Mouse (Mus musculus) brain, embryonic 18.5 days (tissue): ENCODE data around the gene Mettl7a3.
"Not testable (repeated sequence)": the region's sequence is repeated elsewhere in the genome, so short reads cannot be mapped to it uniquely, and the experiment has no call there.

ENCODE experiments used
- DNase-seq: peaks from one replicate; pipeline ENCODE4 v3.0.0-alpha.2; 2012; ENCODE audit warnings: low read depth, low spot score

Gene Mettl7a3

DNA sequence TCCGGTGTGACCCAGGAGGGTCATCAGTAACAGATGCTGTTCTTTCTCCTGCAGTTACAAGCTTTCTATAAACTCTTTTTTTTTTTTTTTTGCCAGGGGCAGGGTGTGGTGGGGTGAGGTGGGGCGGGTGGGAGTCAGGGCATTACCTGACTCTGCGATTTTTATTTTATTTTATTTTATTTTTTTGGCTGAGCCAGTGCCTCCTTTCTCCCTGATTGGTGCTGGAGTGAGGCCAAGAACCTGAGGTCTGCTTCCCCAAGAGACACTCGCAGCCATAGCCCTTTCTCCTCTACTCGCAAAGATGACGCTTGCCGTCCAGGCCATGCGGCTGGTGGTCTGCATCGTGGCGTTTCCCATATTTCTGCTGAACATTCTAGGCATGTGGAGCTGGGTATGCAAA is at the start of gene Mettl7a3:
Gene Mettl7a3, plus strand, starts transcription at position 301 of the 400 bp plus-strand sequence.
- no peak for DNase-seq

DNA sequence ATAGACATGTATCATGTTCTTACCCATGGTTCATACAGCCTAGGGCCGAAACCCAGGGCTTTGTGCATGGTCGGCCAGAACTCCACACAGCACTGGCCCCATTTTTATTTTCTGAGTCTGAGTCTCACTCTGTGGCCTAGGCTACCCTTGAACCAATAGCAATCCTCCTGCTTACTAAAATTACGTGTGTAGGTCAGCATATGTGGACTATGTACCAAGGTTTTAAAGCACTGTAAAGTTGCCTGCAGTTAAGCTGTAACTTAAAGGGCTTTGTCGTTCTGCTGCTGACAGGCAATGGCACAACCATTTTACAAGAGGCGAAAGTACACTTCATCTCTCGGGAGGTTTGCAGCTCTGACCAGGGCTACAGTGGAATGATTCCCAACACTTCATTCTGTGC is 45.7 kb upstream of the Mettl7a3 start:
- no peak for DNase-seq

DNA sequence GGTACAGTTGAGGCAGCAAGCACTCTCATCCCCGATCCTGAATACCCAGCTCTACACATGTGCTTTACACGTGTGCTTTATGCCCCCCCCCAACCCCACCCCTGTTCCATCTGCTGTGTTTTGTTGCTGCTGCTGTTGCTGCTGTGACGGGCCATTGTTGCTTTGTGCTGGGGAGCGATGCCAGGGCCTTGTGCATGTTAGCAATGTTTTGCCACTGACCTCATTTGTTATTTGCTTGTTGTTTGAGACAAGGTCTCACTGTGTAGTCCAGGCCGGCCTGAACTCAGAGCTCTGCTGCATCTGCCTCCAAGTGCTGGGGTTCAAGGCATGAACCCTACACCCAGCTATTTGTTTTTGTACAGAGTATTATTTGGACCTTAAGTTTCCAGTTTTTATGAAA is 43.9 kb upstream of the Mettl7a3 start:
- no peak for DNase-seq

DNA sequence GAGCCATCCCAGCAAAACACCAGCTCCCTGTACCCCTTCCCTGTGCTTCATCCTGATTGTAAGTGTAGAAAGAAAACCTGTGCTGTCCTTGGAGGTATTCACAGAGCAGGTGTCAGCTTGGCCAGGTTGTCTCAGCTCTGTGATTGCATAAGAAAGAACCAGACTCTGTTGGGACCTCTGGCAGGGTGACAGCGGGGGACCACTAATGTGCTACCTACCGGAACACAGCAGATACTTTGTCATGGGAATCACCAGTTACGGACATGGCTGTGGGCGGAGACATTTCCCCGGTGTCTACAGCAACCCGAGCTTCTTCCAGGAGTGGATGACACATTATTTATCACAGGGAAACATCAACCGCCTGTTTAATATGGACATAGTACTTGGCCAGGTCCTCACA is 42.4 kb upstream of the Mettl7a3 start:
- DNase-seq, result no peak

DNA sequence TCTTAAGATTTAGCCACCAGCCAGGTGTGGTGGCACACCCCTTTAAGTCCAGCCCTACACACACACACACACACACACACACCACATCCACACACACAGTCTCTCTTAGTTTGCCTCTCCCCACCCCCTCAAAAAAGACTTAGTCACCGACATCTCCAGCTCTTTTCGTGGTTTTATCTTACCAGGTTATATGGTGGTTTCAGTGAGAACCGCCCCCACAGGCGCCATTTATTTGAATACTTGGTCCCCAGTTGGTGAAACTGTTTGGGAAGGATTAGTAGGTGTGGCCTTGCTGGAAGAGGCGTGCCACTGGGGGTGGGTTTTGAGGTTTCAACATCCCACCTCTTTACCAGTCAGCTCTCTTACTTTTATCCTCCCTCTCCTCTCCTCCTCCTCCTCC is 36.9 kb upstream of the Mettl7a3 start:
- no peak for DNase-seq

DNA sequence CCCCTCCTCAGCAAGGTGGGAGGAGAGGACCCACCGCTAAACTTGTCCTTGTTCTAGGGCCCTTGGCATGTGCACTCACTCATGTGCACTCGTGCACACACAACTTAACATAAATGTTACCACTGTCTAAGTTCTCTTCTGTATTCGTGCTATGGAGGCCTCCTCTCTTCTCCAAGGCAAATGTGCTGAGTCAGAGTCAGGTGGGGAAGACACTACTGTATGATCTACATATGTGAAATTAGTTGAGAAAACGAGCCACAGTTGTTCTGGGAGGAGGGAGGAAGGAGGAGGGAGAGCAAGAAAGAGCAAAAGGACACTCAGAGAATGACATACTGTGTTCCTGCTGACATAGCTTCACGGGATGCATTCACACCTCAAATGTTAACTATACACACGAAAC is 34.2 kb upstream of the Mettl7a3 start:
- no peak for DNase-seq

DNA sequence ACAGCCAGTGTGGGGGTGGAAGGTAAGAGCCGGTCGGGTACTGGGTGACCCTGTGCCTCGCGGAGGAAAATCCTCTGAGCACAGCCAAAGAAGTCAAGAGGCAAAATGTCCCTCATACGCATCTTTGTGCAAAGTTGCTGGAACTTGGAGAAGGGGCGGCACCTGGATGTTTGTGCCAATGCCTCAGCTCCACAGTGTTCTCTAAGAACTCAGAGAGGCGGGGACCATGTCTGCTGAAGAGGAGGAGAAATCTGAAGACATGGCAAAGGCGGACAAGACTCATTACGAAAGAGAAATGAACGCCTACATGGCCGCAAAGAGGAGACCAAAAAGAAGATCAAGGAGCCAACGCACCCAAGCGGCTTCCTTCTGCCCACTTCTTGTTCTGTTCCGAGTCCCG is 33.2 kb upstream of the Mettl7a3 start:
- DNase-seq, result no peak

DNA sequence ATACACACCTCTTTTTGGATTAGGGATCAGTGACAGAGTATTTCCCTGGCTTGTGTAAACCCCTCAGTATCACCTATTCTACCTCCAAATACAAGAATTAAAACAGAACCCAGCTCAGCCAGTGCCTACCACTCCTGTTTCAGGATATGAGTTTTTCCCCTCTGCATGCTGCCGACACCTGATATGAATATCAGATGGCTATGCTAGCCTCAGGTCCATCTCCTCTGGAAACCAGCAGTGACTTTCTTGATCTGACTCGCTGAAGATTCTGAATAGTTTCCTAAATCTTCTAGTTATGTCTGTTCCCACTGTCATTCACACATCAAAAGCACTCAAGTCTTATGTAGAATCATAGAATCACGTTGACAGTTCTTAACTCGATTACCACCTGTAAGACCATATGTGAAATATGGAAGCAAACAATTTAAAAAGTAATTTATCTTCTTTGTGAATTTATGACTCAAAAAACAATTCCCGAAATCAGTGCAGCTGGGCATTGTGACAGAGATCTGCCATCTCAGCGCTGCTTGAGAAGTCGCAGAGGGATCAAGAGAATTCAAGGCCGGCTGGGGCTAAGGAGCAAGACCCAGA is 31.2 kb upstream of the Mettl7a3 start:
- DNase-seq, result no peak

DNA sequence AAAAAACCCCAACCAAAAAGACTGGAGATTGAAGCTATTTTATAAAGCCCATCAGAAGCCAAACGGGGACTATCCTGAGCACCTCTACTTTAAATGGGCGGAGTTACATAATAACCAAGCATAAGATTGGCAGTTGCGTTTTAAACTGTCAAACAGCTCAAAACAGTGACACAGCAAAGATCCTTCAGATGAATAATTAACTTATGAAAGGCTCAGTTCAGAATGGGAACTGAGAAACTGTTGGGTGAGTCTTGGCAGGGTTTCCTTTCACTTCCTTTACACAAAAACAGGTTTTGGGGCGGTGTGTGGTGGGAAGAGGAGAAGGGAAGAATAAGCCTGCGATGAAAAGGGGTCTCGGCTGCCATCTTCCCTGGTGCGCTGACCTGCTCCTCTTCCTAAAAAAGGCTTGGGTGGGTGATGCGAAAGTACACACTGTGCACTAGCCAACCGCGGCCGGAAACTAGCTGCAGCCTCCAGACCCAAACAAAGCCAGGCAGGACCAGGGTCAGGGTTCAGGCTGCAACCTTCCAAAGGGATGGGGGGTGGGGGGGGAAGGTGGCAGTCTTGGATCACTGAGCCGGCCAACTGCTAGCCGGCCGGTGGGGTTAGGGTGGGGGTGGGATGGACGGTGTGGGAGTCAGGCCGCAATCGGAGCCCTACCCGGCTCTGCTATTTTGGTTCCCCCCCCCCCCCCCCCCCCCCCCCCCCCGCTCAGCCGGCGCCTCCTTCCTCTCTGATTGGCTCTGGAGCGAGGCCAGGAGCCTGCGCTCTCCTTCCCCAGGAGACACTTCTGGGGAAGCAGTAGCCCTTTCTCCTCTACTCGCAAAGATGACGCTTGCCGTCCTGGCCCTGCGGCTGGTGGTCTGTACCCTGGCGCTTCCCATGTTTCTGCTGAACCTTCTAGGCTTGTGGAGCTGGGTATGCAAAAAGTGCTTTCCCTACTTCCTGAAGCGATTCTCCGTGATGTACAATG is 30.4 kb upstream of the Mettl7a3 start, which contains the start of gene Mettl7a1:
Gene Mettl7a1, plus strand, starts transcription at position 122 of the 973 bp plus-strand sequence.
- peak; percentile 65 for DNase-seq

DNA sequence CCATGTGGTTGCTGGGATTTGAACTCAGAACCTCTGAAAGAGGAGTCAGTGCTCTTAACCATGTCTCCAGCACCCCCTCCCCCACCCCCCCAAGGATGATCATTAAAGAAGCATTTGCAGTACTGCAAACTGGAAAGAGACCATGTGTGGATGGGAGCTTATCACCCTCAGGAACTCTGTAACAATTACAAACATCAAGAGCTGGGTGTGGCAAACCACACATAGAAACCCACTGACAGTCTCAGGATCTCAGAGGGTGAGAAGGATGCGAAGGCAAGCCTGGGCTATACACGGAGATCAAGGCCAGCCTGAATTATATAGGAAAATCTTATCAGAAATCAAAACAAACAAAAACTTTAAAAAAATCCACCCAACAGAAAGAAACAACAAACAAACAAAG is 28.5 kb upstream of the Mettl7a3 start:
- no peak for DNase-seq

DNA sequence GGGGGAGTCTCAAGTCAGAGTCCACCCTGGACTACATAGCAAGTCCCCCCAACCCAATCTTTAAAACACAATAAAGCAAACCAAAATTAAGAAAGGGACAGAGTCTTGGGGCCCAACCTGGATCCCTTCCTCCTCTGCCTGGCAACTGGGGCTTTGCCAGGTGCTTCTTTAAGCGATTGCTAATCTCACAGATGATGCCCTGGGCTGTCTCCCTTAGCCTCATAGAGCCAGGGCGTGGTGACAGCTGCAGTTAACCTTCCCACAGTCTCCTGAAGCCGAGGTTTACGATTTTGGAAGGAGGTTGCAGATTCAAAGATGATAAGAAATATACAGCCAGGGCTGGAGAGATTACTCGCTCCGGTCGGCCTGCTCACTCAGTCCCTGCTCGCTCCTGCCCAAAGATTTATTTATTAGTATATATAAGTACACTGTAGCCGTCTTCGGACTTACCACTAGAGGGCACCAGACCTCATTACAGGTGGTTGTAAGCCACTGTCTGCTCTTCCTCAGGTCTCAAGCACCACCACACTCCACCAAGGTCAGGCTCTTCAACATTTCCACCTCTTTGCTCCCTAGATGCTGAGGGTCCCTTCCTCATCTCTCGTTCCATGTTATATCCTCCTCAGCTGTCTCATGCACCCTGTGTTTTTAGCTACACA is 27.2 kb upstream of the Mettl7a3 start:
- DNase-seq, result not testable (repeated sequence)

DNA sequence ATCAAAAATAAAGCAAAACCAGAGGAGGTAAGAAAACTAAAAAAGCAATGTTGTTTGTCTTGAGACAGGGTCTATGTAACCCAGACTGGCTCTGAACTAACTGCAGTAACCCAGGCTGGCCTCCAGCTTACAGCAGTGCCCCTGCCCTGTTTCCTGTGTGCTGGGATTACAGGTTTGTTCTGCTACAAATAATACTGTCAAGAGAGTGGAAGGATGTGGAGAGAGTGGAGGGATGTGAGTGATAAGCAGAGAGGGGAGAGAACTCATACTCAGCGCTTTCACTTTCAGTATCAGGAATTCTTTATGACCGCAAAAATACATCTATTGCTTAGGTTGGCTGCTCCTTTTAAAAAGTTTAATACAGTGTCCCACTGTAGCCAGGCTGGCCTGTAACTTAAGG is 22.4 kb upstream of the Mettl7a3 start:
- DNase-seq, result no peak

DNA sequence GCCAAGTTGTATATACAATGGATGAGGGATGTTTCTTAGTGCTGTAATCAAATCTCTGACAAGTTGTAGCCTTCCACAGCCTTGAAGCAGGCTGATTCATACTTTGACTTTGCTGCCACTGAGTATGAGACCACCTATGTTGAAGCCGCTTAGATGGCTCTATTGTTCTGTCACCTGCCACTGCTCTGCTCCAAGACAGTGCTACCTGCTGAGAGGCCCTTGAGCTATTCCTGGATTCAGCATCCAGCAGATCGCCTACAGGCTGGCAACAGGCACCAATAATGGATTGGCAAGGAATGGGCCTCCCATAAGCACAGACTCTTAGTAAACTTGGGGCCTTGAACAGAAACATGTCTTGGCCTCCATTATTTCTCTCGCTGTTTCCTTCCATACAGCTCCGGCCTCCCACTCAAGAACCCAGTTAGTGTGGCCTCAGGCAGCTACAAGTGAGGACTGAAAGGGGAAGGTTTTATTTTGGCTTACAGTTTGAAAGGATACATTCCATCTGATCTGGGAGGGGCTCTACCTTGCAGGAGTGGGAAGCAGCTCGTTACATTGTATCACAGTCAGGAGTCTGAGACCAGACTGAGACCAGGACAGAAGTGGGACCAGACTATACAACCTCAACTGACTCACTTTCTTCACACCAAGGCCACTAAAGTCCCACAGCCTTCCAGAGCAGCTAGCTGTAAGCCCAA is 20.1 kb upstream of the Mettl7a3 start:
- no peak for DNase-seq

DNA sequence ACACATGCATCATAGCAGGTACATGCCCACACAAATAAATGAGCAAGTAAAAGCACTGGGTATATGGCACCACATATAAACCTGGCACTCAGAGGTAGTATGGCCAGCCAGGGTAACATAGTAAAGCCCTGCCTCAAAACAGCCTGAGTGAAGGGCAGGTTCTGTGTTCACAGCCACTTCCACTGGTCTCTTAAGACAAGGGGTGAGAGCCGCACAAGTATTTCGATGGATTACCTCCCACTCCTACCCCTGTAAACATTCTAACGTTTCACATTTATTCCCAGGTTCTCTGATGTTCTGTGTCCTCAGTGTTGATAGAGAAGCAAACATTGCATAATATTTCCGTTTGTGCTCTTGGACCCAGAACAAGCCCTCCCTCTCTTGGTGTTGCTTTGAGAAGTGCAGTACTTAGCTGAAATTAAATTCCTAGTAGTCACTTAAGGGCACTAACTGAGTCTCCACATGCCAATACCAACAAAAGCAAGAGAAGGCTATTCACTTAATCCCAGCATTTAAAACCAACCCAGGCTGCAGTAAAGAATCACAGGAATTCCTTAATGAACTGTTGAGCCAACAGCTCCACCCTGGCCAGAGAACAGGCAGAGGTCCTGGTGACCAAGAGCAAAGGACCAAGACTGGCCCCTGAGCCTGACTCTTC is 16.6 kb upstream of the Mettl7a3 start:
- DNase-seq, result not testable (repeated sequence)

DNA sequence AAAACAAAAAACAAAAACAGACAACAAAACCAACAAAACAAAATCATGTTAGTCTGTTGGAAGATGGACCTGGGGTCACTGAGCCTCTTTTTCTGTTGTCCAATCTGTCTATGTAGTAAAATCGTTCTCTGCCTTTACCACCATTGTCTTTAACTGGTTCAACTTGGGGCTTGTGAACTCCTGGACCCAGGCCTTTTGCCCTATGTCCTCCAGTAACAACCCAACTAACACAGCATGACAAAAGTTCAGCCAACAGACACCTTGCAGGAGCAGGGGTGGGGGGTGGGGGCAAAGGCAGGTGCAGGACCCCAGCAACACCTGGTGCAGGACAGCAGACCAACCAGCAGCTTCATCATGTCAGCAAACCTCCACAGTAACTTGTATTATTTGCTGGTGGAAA is 14.8 kb upstream of the Mettl7a3 start:
- no peak for DNase-seq

DNA sequence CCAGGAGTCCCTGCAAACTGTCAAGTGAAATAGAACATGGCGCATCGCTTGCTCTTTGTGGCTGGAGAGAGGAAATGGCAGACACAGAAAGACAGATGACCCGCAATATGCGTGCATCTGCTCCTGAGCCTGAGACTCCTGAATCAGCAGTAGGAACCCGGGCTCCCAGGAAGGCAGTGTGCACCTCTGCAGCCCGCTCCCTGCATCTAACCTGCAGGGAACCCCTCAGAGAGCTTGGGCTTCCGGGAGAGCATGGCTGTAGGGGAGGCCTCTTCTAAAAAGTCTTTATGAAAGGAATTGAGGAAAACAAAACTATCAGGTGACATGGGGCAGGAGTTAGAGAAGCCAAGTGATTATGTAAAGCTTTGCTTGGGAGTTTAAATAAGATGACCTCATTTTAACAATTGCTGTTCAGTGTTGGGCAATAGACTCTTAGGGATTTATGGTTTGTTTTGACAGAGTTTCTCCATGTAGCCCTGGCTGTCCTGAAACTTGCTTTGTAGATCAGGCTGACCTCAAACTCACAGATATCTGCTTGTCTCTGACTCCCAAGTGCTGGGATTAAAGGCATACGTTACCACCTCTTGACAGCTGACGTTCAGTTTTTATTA is 14.3 kb upstream of the Mettl7a3 start:
- no peak for DNase-seq

DNA sequence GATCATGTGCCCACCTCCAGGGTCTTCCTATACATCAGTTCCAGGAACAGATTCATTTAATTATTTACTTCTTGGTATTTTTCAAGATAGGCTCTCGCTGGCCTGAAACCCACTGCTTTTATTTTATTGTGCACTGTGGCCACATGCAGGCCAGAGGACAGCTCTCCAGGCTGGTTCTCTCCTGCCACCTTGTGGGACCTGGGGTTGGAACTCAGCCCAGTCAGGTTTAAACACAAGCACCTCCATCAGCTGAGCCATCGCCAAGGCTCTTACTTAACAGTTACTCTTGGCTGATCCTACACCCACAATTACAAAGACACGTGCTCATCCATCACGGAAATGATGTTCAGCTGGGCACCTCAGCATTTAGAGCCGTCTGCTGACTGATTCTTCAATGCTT is 13.6 kb upstream of the Mettl7a3 start:
- DNase-seq, result no peak

DNA sequence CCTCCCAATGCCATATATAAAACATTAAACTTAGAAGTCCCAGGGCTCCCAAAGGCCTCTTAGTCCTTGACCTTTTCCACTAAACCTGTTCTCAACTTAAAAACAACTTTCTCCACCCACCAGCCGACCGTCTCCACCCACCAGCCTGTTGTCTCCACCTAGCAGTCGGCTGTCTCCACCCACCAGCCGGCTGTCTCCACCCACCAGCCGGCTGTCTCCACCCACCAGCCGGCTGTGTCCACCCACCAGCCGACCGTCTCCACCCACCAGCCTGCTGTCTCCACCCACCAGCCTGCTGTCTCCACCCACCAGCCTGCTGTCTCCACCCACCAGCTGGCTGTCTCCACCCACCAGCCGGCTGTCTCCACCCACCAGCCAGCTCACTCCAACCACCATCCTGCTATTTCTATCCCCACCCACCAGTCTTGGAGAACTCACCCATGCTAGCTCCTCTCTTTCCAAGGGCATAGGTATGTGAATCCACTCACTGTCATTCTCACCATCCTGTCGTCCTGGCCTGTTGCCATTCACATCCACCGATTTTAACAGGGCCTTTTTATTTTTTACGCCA is 10.6 kb upstream of the Mettl7a3 start:
- no peak for DNase-seq

DNA sequence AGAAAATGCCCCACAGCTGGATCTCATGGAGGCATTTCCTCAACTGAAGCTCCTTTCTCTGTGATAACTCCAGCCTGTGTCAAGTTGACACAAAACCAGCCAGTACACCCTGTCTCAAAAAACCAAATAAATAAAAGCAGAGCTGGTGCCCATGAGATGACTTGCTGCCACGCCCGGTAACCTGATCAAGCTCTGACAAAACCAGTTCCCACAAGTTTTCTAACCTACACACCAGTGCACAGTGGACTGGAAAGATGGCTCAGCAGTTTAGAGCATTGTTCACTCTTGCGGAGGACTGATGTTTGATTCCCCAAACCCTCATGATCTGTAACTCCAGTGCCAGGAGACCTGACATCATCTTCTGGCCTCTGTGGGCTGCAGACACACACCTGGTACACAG is 9.5 kb upstream of the Mettl7a3 start:
- no peak for DNase-seq

DNA sequence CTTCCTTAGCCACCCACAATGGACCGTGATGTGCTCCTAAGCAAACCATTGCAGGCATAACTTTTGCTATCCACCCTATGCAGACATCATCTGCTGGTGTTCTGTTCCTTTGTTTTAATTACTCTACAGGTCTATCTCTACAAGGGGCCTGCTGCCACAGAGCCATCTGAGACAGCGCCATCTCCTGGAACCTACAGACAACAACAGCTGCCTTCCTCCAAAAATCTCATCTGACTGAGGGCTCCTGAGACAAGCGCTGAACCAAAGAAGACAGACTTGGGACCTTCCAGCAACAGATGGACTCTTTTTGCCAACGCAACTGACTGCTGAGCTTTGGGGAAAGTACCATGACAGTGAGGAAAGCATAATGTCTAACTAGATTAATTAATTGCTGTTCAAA is 6.6 kb upstream of the Mettl7a3 start:
- DNase-seq, result not testable (repeated sequence)

DNA sequence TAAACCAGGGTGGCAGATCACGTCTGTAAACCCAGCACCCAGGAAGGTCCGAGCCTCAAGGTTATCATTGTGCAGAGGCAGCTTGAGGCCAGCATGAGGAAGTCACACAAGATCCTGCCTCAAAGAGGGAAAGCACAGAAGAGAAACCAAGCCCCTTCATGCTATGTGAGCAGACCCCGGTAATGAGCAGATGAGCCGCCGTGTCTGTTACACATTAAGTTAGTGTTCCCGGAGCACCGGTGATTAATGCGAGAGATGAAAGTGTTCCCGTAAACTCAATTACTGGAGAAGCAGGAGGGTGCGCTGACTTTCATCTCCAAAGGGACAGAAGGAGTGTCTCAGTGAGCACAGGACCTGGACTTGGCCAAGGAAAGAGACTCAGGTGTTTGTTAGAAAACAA is 5.4 kb upstream of the Mettl7a3 start:
- not testable (repeated sequence) for DNase-seq
